Mouse (Mus musculus) lung, embryonic 16.5 days (tissue): ENCODE measurements around the gene Aqp5. TPM values are rescaled to one million over a fixed set of nuclear protein-coding genes. Genes with fewer than 3 reads are reported as not detected.

Experiments used
- ATAC-seq: fragments of 200-750 bp; cut with Nextera tagmentation; 2 replicates; pipeline ENCODE4 v1.8.0; 2017; ENCODE audit warnings: low read depth, mild to moderate bottlenecking, moderate library complexity
- H3K27ac ChIP-seq: fragments of 300-500 bp; sonication (generic); 2 replicates; pipeline ENCODE4 v1.5.1; 2014; ENCODE audit warnings: mild to moderate bottlenecking, control low read depth, low read length
- H3K27me3 ChIP-seq: fragments of 300-500 bp; sonication (generic); 2 replicates; pipeline ENCODE4 v1.6.1; 2014; ENCODE audit warnings: low read depth, low read length, mixed read lengths; ENCODE audit not compliant: control insufficient read depth, insufficient read depth
- H3K36me3 ChIP-seq: fragments of 300-500 bp; sonication (generic); 2 replicates; pipeline ENCODE4 v1.6.1; 2014; ENCODE audit warnings: low read length; ENCODE audit not compliant: control insufficient read depth, insufficient read depth
- H3K4me1 ChIP-seq: fragments of 300-500 bp; sonication (generic); replicated peaks from 2 replicates; pipeline ENCODE4 v1.6.1; 2014; ENCODE audit warnings: low read length, mixed read lengths; ENCODE audit not compliant: control insufficient read depth, insufficient read depth
- H3K4me2 ChIP-seq: fragments of 300-500 bp; sonication (generic); 2 replicates; pipeline ENCODE4 v1.6.1; 2014; ENCODE audit warnings: low read depth, low read length, control low read depth
- H3K4me3 ChIP-seq: fragments of 300-500 bp; sonication (generic); 2 replicates; pipeline ENCODE4 v1.5.1; 2014; ENCODE audit warnings: mild to moderate bottlenecking, low read length, control low read depth
- H3K9ac ChIP-seq: fragments of 300-500 bp; sonication (generic); 2 replicates; pipeline ENCODE4 v1.6.1; 2014; ENCODE audit warnings: low read length, control low read depth
- H3K9me3 ChIP-seq: fragments of 300-500 bp; sonication (generic); 2 replicates; pipeline ENCODE4 v1.6.1; 2016; ENCODE audit warnings: low read length; ENCODE audit not compliant: control insufficient read depth
- WGBS: fragments of 180-500 bp; shearing (Covaris S2); extraction: QIAGEN DNeasy Blood & Tissue Kit; methylation state at CpG from one replicate; pipeline ENCODE4 v1.1.7; 2014; 5-methylcytosine and 5-hydroxymethylcytosine counted together
- polyA plus RNA-seq: library from polyadenylated mRNA; unstranded; fragments of >200 nt; fragmentation: Nextera tagmentation; extraction: Ambion mirVana; gene quantifications from 2 replicates; pipeline ENCODE4 v1.2.1, GENCODE M21; 2015

Gene Aqp5
- polyA plus RNA-seq, 1 experiment from 2014 or later, result 1.8 TPM

DNA sequence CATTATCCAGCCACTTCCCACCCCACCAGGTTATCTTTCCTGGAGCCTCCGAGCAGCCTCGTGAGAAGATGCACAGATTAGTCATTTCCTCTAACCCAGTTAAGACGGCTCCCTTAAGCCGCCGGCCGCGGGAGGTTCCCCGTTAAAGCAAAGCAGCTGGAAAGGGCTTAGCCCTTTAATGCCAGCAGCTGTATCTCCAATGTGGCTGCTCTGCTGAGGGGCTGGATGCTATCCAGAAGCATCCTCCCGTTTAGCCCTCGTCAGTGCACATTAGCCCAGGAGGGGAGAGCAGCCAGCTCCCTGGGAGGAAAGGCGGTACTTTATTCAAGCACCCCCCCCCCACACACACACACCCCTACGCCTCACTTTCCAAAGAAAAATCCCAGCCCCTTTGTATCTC is 24.2 kb downstream of the Aqp5 start:
- WGBS, result 7% methylated on average over 12 of the region's 12 CpGs

DNA sequence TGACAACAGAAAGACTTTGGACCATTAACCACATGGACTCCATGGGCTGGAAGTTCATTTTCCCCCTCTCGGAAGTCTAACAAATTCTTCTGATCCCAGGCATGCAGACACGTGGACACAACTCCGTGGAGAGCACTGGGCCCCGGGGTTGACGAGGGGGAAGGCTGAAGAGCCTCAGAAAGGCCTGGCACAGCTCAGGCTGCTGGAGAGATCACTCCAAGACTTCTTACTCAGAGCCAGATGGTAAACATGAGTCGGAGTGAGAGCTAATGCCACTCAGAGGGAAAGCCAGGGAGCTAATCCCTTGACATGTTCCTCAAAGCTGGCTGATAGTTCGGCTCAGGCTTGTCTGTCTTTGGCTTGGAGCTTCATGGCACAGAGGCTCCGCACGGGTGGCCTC is 24.7 kb downstream of the Aqp5 start:
- ATAC-seq, result peak; percentile 88
- Histone ChIP-seq H3K27ac (peak overlapping the region; percentile 49), H3K36me3 (peaks cover 7% of the 10 kb centered on the region), H3K4me2 (peak overlapping the region; percentile 15; the same call in 1 of the 2 replicates), H3K4me1 (peaks cover 16% of the 10 kb centered on the region), H3K4me3 (no peak overlapping the region), H3K9me3 (peaks cover 2% of the 10 kb centered on the region; the same call in 1 of the 2 replicates), H3K27me3 (no peaks in the 10 kb centered on the region), H3K9ac (0 out of 2 replicates have a peak overlapping the region, but pooled peaks have one; percentile 8)
- WGBS, result 22% methylated on average over 9 of the region's 9 CpGs

More for the DNA sequence above, 24.2 kb downstream of the Aqp5 start:
- peak overlapping the region; percentile 49 for H3K27ac ChIP-seq
- no peak overlapping the region for H3K4me3 ChIP-seq
- H3K9ac ChIP-seq, result no peak overlapping the region
- peak overlapping the region; percentile 15; the same call in 1 of the 2 replicates for H3K4me2 ChIP-seq
- peak; percentile 82 for ATAC-seq
- peaks cover 3% of the 10 kb centered on the region for H3K36me3 ChIP-seq
- H3K27me3 ChIP-seq, result no peaks in the 10 kb centered on the region
- H3K4me1 ChIP-seq, result peaks cover 16% of the 10 kb centered on the region
- peaks cover 2% of the 10 kb centered on the region; the same call in 1 of the 2 replicates for H3K9me3 ChIP-seq

DNA sequence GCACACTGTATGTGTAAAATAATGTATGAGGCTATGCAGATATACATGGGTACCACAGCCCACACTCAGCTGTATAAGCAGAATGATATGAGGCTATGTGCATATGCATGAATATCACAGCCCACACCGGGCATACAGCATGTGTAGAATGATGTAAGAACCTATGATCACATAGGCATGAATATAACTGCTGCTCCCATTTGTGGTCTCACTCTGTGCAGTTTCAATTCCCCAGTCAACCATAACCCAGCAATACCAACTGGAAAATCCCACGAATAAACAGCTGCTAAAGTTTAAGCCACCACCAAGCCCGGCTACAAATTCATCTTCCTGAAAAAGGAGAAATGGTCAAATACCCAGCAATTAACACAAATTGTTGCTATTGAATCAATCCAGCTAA is 28.0 kb downstream of the Aqp5 start:
- Histone ChIP-seq H3K4me1 (peaks cover 16% of the 10 kb centered on the region), H3K9me3 (no peaks in the 10 kb centered on the region), H3K27ac (no peak overlapping the region), H3K4me3 (no peak overlapping the region), H3K36me3 (peaks cover 27% of the 10 kb centered on the region), H3K27me3 (no peaks in the 10 kb centered on the region), H3K9ac (no peak overlapping the region), H3K4me2 (no peak overlapping the region)
- ATAC-seq, result no peak
- 85% methylated on average over 3 of the region's 3 CpGs for WGBS

DNA sequence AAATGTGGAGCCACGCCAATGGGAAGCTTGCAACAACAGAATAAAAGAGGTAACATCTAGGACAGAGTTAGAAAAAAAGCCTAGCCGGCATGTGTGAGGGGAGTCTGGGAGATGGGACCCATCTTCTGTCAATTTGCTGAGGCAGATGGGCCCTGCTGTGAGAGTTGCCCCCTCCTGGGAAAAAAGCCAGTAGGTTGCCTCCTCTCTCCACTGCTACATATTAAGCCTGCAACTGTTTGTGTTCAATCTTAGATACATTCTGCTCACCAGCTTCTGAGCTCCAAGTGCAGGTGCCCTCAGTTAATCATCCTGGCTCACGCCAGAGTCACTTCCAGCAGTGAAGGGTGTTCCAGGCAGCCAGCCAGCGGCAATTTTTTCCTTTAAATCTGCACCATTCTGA is 29.2 kb downstream of the Aqp5 start:
- peaks cover 8% of the 10 kb centered on the region for H3K4me1 ChIP-seq
- H3K9ac ChIP-seq, result no peak overlapping the region
- peaks cover 35% of the 10 kb centered on the region for H3K36me3 ChIP-seq
- WGBS, result 74% methylated on average over 4 of the region's 4 CpGs
- ATAC-seq, result no peak
- no peaks in the 10 kb centered on the region for H3K27me3 ChIP-seq
- H3K9me3 ChIP-seq, result no peaks in the 10 kb centered on the region
- no peak overlapping the region for H3K4me2 ChIP-seq
- no peak overlapping the region for H3K4me3 ChIP-seq
- H3K27ac ChIP-seq, result no peak overlapping the region

DNA sequence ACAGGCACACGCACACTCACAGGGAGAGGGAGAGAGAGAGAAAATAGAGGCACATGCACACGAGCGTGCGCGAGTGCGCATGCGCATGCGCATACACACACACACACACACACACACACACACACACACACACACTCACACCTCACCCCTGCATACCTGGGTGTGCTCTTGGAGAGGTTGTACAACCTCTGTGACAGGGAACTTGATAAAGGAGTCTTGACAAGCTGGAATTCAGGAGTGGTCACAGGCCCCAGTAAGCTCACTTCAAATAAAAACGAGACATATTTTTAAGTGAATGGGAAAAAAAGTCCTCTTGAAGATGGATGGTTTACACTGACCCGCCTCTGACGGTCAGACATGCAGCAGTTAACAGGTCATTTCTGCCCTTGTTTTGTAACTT is 31.5 kb downstream of the Aqp5 start:
- Histone ChIP-seq H3K4me1 (no peaks in the 10 kb centered on the region), H3K4me2 (no peak overlapping the region), H3K36me3 (peaks cover 48% of the 10 kb centered on the region), H3K27me3 (no peaks in the 10 kb centered on the region), H3K4me3 (no peak overlapping the region), H3K9me3 (no peaks in the 10 kb centered on the region), H3K27ac (no peak overlapping the region), H3K9ac (no peak overlapping the region)
- 84% methylated on average over 11 of the region's 11 CpGs for WGBS
- no peak for ATAC-seq

DNA sequence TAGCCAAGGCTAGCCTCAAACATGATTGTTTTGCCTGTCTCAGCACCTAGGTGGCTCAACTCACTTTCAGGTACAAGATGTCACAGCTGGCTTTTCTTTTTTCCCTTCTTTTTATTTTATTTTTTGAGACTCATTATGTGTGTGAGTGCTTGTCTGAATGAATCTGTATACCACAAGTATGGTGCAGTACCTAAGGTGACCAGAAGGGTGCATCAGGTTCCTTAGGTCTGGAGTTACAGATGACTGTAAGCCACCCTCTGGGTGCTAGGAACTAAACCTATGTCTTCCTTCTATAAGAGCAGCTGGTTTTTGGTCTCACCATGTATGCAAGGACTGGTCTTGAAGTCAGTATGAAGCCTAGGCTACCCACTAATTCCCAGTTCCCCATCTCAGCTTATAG is 41.0 kb downstream of the Aqp5 start:
- Histone ChIP-seq H3K4me2 (no peak overlapping the region), H3K36me3 (peaks cover 71% of the 10 kb centered on the region), H3K27ac (no peak overlapping the region), H3K4me1 (no peaks in the 10 kb centered on the region), H3K27me3 (no peaks in the 10 kb centered on the region), H3K9me3 (no peaks in the 10 kb centered on the region), H3K4me3 (no peak overlapping the region), H3K9ac (no peak overlapping the region)
- ATAC-seq, result no peak

DNA sequence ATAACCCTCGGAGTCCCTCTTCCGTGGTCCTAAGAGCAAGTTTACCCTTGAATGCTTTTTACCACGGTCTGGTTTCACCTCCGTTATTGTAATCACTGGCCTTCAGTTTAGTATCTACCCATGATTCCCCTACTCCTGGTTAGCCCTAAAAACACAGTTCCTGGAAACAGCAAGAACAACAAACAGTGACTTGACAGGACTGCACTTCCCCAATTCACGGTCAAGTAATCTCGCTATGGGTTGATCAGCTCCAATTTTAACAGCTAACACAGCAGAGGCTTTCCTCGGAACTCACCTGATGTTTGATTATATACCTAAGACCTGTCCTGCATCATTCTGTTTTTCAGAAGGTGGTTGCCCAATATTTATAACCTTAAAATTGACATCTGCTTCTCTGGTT is 44.1 kb downstream of the Aqp5 start:
- no peak overlapping the region for H3K4me3 ChIP-seq
- WGBS, result 92% methylated on average over 7 of the region's 7 CpGs
- H3K4me2 ChIP-seq, result no peak overlapping the region
- no peaks in the 10 kb centered on the region for H3K27me3 ChIP-seq
- H3K27ac ChIP-seq, result no peak overlapping the region
- H3K9ac ChIP-seq, result no peak overlapping the region
- no peaks in the 10 kb centered on the region for H3K4me1 ChIP-seq
- H3K36me3 ChIP-seq, result peaks cover 73% of the 10 kb centered on the region
- no peaks in the 10 kb centered on the region for H3K9me3 ChIP-seq
- ATAC-seq, result no peak

DNA sequence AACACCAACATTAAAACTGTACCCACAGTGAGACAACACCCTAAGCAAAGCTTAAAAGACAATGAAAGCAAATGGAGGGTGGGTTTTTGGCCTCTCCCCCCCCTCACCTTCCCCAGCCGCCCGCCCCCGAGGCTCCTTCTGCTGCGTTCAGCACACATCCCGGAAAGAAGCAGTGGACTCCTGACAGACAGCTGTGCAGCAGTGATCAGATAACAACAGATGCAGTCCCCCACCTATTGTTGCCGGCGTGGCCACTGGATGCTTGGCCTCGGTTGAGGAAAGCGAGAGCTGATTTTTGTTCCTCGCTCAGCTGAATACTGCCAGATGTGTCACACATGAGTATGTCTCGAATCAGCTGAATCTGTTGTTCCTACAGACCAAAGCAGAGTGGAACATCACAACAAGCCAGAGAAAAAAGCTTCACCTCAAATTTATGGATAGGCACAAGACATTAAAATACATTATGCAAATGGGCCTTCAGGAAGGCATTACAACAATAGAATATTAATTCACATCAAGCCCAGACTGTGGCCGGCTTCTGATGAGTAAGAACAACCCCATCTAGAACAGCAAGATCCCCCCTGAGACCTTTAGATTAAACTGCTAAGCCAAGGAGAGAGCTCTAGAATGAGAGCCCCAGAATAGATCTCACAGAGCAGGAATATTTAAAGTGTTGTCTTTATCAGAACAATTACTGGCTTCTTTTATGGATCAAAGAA is 47.0 kb downstream of the Aqp5 start:
- Histone ChIP-seq H3K4me3 (no peak overlapping the region), H3K4me2 (no peak overlapping the region), H3K9me3 (no peaks in the 10 kb centered on the region), H3K36me3 (peaks cover 55% of the 10 kb centered on the region), H3K27me3 (no peaks in the 10 kb centered on the region), H3K9ac (no peak overlapping the region), H3K4me1 (no peaks in the 10 kb centered on the region), H3K27ac (no peak overlapping the region)
- ATAC-seq, result no peak
- 85% methylated on average over 12 of the region's 12 CpGs for WGBS

DNA sequence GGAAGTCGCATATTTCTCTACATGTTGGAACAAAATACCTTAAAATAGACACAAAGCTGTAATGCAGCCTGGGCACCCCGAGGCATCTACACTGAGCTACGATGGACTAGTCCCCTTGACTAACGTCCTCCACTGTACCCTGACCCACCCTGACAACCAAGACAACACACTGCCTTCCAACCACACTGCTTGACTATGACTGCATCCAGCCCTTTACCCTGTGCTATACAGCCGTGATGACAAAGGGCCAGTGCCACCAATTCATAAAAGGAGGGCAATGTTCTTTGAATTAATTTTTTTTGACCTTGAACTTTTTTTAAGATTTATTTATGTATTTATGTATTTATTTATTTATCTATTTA is 47.5 kb downstream of the Aqp5 start:
- Histone ChIP-seq H3K27me3 (no peaks in the 10 kb centered on the region), H3K36me3 (peaks cover 50% of the 10 kb centered on the region), H3K4me3 (no peak overlapping the region), H3K9ac (no peak overlapping the region), H3K4me2 (no peak overlapping the region), H3K4me1 (no peaks in the 10 kb centered on the region), H3K27ac (no peak overlapping the region), H3K9me3 (no peaks in the 10 kb centered on the region)
- WGBS, result 87% methylated on average over 5 of the region's 5 CpGs
- no peak for ATAC-seq
